Mouse (Mus musculus) lung, postnatal 0 days (tissue): ENCODE results near the gene Prmt3. TPM values are rescaled to one million over a fixed set of nuclear protein-coding genes. Genes with fewer than 3 reads are reported as not detected.

Experiments used
- ATAC-seq: fragments of 200-750 bp; cut with Nextera tagmentation; 2 replicates; pipeline ENCODE4 v1.8.0; 2017; ENCODE audit warnings: moderate library complexity
- DNase-seq: peaks from one replicate; pipeline ENCODE4 v3.0.0-alpha.2; 2016; ENCODE audit warnings: low spot score
- H3K27ac ChIP-seq: fragments of 300-500 bp; sonication (generic); 2 replicates; pipeline ENCODE4 v1.5.1; 2014; ENCODE audit warnings: antibody characterized with exemption, mild to moderate bottlenecking, low read length, mixed read lengths
- H3K27me3 ChIP-seq: fragments of 300-500 bp; sonication (generic); replicated peaks from 2 replicates; pipeline ENCODE4 v1.6.1; 2014; ENCODE audit warnings: low read length, mixed read lengths; ENCODE audit not compliant: insufficient read depth
- H3K36me3 ChIP-seq: fragments of 300-500 bp; sonication (generic); 2 replicates; pipeline ENCODE4 v1.6.1; 2014; ENCODE audit warnings: low read length, mixed read lengths; ENCODE audit not compliant: insufficient read depth
- H3K4me1 ChIP-seq: fragments of 300-500 bp; sonication (generic); 2 replicates; pipeline ENCODE4 v1.6.1; 2014; ENCODE audit warnings: antibody characterized with exemption, low read depth, low read length, mixed read lengths; ENCODE audit not compliant: insufficient read depth
- H3K4me2 ChIP-seq: fragments of 300-500 bp; sonication (generic); replicated peaks from 2 replicates; pipeline ENCODE4 v1.6.1; 2014; ENCODE audit warnings: low read depth, mild to moderate bottlenecking, low read length, moderate library complexity, mixed read lengths
- H3K4me3 ChIP-seq: fragments of 300-500 bp; sonication (generic); 2 replicates; pipeline ENCODE4 v1.5.1; 2014; ENCODE audit warnings: low read depth, low read length
- H3K9ac ChIP-seq: fragments of 300-500 bp; sonication (generic); replicated peaks from 2 replicates; pipeline ENCODE4 v1.6.1; 2014; ENCODE audit warnings: low read depth, mild to moderate bottlenecking
- H3K9me3 ChIP-seq: fragments of 300-500 bp; sonication (generic); 2 replicates; pipeline ENCODE4 v1.6.1; 2016; ENCODE audit warnings: low read length, mixed read lengths
- CTCF ChIP-seq: IDR thresholded peaks from 2 replicates; pipeline ENCODE4 v1.5.1; 2016; ENCODE audit warnings: antibody characterized with exemption, mild to moderate bottlenecking
- EP300 ChIP-seq: IDR thresholded peaks from 2 replicates; pipeline ENCODE4 v1.6.1; 2016; ENCODE audit warnings: antibody characterized with exemption, mild to moderate bottlenecking, control low read depth
- WGBS: fragments of 180-500 bp; shearing (Covaris S2); extraction: QIAGEN DNeasy Blood & Tissue Kit; methylation state at CpG from one replicate; pipeline ENCODE4 v1.1.7; 2014; 5-methylcytosine and 5-hydroxymethylcytosine counted together
- polyA plus RNA-seq: library from polyadenylated mRNA; unstranded; fragments of >200 nt; fragmentation: Nextera tagmentation; extraction: Ambion mirVana; gene quantifications from 2 replicates; pipeline ENCODE4 v1.2.1, GENCODE M21; 2015

The Prmt3 gene
- polyA plus RNA-seq, 1 experiment from 2014 or later: 15.9 TPM

DNA sequence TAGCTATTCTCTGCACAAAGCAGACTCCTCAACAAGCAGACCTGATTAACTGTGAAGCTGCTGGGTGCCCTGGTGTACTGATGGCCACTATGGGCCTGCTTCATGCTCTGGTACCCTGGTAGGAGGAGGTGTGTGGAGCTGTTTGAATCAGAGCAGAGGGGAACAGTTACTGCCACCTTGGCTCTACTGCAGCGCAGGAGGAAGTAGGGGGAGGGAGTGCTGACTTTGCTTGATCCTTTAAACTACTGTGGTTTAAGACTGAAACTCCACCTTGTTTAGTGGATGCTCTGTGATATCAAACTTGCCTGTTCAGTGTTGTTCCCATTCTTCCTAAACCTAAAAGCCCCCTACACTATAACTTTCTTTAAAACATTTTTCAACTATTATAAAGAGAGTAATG, 49.8 kb downstream of the Prmt3 start:
- TF ChIP-seq EP300 (no peak), CTCF (no peak)
- no peak for DNase-seq
- H3K27me3 ChIP-seq: no peaks in the 10 kb centered on the region
- H3K36me3 ChIP-seq: peaks cover 9% of the 10 kb centered on the region; the same call in 1 of the 2 replicates
- ATAC-seq: no peak
- H3K9ac ChIP-seq: no peak overlapping the region
- WGBS: 87% methylated on average over 1 of the region's 1 CpGs
- no peak overlapping the region for H3K4me3 ChIP-seq
- no peaks in the 10 kb centered on the region for H3K4me1 ChIP-seq
- H3K4me2 ChIP-seq: no peak overlapping the region
- no peaks in the 10 kb centered on the region for H3K9me3 ChIP-seq
- no peak overlapping the region for H3K27ac ChIP-seq

DNA sequence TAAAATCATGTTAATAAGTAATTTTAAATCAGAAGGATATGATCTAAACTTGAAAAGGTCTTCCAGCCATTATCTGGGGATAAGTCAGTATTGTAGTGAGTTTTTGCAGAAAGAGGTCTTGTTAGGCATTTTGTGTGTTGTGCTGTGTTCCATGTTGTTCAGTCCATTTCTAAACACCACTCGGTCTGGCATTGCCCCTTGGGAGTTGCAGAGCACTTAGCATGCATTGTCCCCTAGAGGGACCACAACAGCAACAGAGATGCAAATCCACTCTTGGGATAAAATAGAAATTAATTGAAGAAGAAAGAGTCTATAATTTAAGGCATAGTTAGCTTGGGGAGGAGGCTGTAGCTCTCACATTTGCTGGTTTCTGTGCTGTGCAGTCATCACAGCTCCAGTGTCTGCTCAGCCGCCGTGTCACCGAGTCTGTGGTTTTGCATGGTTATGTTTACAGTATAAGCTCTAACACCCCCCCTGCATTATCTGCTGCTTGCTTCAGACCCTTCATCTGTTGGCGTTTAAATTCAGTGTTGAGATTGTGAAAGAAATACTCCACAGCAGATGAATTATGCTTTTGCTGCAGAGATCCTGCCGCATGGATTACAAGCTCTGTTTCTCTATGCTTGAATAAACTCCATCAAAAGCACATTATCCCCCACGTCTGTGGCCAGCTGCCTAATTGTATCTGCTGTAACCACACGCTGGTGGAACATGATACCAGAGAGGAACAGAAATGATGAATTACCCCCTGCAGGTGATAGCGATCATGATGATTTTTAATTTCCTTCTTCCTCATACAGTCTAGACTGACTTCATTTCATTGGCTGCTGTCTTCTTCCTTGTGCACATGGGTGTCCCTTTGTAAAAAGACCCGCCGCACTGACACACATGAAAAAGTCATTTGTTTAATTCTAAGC, 64.5 kb downstream of the Prmt3 start:
- Histone ChIP-seq H3K9me3 (no peaks in the 10 kb centered on the region), H3K4me3 (no peak overlapping the region), H3K4me2 (no peak overlapping the region), H3K27me3 (no peaks in the 10 kb centered on the region), H3K9ac (no peak overlapping the region), H3K27ac (no peak overlapping the region), H3K36me3 (no peaks in the 10 kb centered on the region), H3K4me1 (no peaks in the 10 kb centered on the region)
- WGBS: 56% methylated on average over 11 of the region's 11 CpGs
- peak; percentile 13 for DNase-seq
- ATAC-seq: no peak
- TF ChIP-seq EP300 (no peak), CTCF (no peak)

DNA sequence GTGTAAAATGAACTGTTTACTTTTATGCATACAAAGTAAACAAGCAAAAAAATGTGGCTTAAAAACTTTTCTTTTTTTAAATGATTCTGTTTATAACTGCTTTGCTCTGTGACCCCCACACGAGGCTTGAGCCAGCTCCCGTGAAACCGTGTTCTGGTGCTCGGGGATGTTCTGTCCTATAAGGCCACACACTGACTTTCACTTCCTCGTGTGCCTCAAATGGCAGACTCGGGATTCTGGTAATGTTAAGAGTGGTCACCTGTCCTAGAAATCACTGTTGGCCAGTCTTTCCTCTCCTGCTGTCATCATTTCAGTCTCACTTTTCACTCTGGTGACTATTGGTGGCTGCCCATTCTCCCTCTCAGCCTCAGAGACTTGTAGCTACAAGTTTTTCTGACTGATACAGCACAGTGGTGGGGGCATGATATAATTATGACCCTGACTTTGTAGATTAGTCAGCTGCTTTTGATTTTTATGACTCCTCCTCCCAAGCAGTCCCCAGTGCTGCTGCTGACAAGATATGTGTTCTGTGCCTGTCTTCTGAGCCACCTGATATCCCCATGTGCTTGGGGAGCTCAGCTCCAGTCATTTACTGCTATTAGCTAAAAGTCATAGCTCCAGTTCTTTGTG, 65.3 kb downstream of the Prmt3 start:
- no peak overlapping the region for H3K9ac ChIP-seq
- H3K4me2 ChIP-seq: no peak overlapping the region
- TF ChIP-seq EP300: no peak
- no peak for TF ChIP-seq CTCF
- DNase-seq (peak; percentile 7), ATAC-seq (no peak)
- H3K4me1 ChIP-seq: no peaks in the 10 kb centered on the region
- H3K9me3 ChIP-seq: no peaks in the 10 kb centered on the region
- H3K27me3 ChIP-seq: no peaks in the 10 kb centered on the region
- H3K27ac ChIP-seq: no peak overlapping the region
- WGBS: 38% methylated on average over 6 of the region's 6 CpGs
- no peaks in the 10 kb centered on the region for H3K36me3 ChIP-seq
- no peak overlapping the region for H3K4me3 ChIP-seq

DNA sequence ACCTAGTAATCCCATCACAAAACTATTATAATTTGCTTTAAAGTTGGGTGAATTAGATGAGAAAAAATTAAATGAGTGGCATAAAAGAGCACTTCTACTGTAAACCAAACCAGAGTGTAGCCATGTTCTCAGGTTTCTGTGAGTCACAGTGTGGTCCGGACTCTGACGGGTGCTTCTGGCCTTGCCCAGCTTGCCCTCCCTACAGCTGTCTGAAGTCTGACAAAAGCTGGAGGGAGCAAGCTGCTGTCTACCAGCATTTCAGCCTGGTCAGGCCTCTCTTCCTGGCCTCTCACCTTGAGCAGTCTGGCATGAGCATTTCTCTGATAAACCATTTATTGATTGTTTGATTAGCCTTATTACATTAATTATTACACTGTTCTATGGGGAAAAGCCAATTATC, 69.8 kb downstream of the Prmt3 start:
- ATAC-seq: no peak
- WGBS: 78% methylated on average over 2 of the region's 2 CpGs

DNA sequence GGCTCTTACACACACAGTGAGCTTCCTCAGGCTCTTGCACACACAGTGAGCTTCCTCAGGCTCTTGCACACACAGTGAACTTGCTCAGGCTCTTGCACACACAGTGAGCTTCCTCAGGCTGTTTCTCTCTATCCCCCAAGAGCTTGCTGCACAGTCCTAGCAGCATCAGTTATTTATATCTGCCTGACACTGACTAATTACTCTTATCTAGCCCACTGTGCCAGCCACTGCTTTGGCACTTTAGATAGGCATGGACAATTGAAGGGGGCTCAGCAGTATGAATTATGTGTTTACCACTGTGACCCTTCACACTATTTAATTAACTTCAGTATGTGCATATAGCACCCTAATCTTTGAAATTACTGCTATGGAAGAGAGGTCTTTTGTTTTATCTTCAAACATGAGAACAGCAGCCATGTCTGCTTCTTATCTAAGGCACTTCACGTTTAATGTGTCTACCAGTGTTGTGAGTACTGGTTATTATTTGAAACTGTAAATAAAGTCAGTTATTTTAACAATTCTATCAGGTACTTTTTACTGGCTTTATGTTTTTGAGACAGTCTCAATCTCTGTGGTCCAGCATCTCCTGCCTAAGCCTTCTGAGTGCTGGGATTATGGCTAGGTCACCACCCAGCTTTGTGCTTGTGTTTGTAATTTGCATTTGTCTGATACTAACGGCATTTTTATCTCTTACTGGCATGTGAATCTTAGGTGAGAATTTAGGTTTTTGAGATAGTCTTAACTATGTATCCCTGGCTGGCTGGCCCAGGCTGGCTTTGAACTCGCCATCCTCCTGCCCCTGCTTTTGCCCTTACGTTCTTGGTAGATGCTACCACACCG, 75.4 kb downstream of the Prmt3 start:
- 77% methylated on average over 5 of the region's 5 CpGs for WGBS
- DNase-seq (no peak), ATAC-seq (no peak)
- no peak for TF ChIP-seq CTCF
- no peak for TF ChIP-seq EP300
- H3K4me1 ChIP-seq: no peaks in the 10 kb centered on the region
- no peak overlapping the region for H3K4me3 ChIP-seq
- no peaks in the 10 kb centered on the region for H3K27me3 ChIP-seq
- no peaks in the 10 kb centered on the region for H3K9me3 ChIP-seq
- H3K27ac ChIP-seq: no peak overlapping the region
- H3K9ac ChIP-seq: no peak overlapping the region
- H3K4me2 ChIP-seq: no peak overlapping the region
- H3K36me3 ChIP-seq: no peaks in the 10 kb centered on the region

More for the DNA sequence above, 69.8 kb downstream of the Prmt3 start:
- H3K36me3 ChIP-seq: no peaks in the 10 kb centered on the region
- no peaks in the 10 kb centered on the region for H3K4me1 ChIP-seq
- TF ChIP-seq CTCF (no peak), EP300 (no peak)
- H3K9me3 ChIP-seq: no peaks in the 10 kb centered on the region
- no peaks in the 10 kb centered on the region for H3K27me3 ChIP-seq
- no peak overlapping the region for H3K4me2 ChIP-seq
- no peak for DNase-seq
- no peak overlapping the region for H3K9ac ChIP-seq
- no peak overlapping the region for H3K4me3 ChIP-seq
- no peak overlapping the region for H3K27ac ChIP-seq

DNA sequence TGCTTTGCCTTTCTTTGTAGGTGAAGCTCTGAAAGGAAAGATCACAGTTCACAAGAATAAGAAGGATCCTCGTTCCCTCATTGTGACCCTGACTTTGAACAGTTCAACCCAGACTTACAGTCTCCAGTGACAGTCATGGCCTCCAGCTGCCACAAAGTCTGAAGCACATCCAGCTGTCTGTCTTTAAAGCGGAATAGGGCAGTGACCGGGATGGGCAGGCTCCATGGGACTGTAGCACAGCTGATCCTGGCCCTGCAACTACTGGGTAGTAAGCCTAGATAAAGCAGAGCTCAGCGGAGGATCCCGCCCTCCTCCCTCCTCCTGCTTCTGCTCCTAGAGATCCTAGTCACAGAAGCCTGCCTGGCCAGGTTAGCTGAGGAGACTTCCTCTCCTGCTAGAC, 79.2 kb downstream of the Prmt3 start:
- Histone ChIP-seq H3K4me2 (no peak overlapping the region), H3K9ac (no peak overlapping the region), H3K27me3 (no peaks in the 10 kb centered on the region), H3K9me3 (no peaks in the 10 kb centered on the region), H3K4me3 (no peak overlapping the region), H3K4me1 (no peaks in the 10 kb centered on the region), H3K36me3 (no peaks in the 10 kb centered on the region), H3K27ac (no peak overlapping the region)
- TF ChIP-seq CTCF (no peak), EP300 (no peak)
- ATAC-seq: no peak
- WGBS: 73% methylated on average over 5 of the region's 5 CpGs
- DNase-seq: no peak
